Mouse (Mus musculus) erythroblast, embryonic 14.5 days (primary cell): ENCODE data around the gene Zmynd10.

Source experiments
- GATA1 ChIP-seq: IDR thresholded peaks from 2 replicates; pipeline ENCODE4 v1.6.1; 2012; ENCODE audit warnings: low read length, inconsistent platforms, mixed read lengths
- TAL1 ChIP-seq: IDR thresholded peaks from 3 replicates; pipeline ENCODE4 v1.6.1; 2012; ENCODE audit warnings: low read length, inconsistent platforms, mixed read lengths

GRCm38 (mm10) chr9:107551117-107551889 lies 4.2 kb downstream of the Zmynd10 start, which contains the start of gene Rassf1:
- TF ChIP-seq TAL1 = no peak
- TF ChIP-seq GATA1 = no peak
